Mouse (Mus musculus) embryo, embryonic 11 days (tissue): ENCODE results near the gene Vmn2r12.
"Not testable (repeated sequence)": the region's sequence is repeated elsewhere in the genome, so short reads cannot be mapped to it uniquely, and the experiment has no call there.

Experiments
- DNase-seq: peaks from one replicate; pipeline ENCODE4 v3.0.0-alpha.2; 2015

Vmn2r12 gene

DNA sequence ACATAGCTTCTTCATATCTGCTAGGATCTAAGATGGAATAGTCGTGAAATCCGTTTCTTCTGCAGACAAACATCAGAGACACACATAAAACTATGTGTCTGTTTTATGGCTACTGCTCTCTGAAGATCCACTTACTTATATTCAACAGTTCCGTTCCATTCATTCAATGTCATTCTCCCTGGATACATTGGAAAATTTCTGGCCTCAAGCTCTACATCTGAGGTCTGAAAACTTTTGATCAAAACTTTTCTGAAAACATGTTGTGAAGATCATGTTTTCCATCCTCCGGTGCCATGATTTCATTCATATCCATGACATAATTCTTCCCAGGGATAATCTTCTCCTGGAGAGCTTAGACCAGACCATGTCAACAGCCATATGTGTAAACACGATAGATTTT is at the start of gene Vmn2r12:
Vmn2r12 (minus strand) TSS at position 101 of the 400 bp plus-strand sequence.
- DNase-seq, result not testable (repeated sequence)

DNA sequence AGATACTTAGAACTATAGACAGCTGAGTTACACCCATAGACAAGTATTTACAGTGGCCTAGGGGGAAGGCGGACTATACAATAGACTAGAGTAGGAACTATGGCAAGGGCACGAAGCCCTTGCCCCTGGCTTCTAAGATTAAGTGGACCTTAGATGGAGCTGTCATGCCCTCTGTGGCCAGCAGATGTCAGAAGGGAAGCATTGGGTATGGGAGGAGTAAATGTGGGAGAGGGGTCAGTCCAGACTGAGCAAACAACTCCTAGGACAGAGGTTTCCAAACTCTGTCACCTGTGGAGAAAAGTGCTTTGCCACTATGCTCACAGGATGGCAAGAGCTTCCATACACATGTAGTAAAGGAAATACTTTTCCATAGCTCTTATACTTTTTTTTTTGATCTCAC is 41.8 kb upstream of the Vmn2r12 start:
- no peak for DNase-seq

DNA sequence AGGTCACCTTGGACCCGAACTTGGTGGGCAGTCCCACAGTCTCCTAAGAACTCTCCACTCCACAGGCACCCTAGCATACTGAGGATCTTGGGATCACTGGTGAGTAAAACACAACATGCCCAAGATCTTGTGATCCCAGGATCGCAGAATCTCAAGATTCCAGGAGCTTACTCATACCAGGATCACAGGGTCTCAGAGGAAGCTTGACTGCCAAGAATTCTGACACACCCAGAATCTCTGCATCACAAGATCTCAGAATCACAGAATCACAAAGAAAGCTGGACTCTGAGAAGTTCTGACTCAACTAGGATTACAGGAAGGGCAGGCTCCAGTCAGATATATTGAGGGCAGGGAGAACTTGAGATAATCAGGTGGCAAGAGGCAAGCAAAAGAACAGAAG is 39.0 kb upstream of the Vmn2r12 start:
- DNase-seq, result no peak

DNA sequence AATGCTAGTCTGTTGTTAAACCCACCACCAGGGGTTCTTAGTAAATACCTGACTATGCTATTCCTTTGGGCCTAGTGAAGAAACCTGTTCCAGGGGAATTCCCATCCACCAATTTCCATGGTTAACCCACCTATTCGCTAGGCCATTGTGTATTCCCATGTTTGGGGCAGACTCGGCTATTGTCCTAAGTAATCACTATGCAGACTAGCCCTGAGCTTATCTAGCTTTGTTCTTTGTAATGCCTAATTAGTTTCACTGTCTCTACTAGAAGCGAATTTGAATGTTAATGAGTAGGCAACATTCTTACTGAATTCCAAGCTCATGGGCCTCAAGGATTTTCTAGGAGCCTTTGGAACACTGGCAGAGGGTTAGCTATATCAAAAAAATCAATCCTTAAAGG is 1.3 kb downstream of the Vmn2r12 start:
- DNase-seq, result not testable (repeated sequence)

DNA sequence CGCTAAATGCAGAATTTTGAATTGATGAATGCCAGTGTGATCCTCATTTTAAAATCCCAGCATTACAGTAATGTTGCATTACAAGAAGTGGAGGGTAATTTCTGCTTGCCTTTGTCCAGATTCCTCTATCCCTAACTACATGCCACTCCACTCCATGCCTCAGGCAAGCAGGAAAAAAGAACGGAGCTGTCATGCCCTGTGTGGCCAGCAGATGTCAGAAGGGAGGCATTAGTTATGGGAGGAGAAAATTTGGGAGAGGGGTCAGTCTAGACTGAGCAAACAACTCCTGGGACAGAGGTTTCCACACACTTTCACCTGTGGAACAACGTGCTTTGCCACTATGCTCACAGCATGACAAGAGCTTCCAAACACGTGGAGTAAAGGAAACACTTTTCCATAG is 25.7 kb downstream of the Vmn2r12 start:
- DNase-seq, result not testable (repeated sequence)

DNA sequence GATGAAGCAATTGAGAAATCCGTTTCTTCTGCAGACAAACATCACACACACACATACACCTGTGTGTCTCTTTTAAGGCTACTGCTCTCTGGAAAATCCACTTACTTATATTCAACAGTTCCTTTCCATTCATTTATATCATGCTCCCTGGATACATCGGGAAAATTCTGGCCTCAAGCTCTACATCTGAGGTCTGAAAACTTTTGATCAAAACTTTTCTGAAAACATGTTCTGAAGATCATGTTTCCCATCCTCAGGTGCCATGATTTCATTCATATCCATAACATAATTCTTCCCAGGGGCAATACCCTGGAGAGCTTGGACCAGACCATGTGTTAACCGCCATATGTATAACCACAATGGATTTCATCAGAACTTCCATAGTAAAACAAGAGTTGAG is 38.3 kb downstream of the Vmn2r12 start, which contains the start of gene Vmn2r11:
Vmn2r11 (minus strand) TSS at position 101 of the 400 bp plus-strand sequence.
- not testable (repeated sequence) for DNase-seq

DNA sequence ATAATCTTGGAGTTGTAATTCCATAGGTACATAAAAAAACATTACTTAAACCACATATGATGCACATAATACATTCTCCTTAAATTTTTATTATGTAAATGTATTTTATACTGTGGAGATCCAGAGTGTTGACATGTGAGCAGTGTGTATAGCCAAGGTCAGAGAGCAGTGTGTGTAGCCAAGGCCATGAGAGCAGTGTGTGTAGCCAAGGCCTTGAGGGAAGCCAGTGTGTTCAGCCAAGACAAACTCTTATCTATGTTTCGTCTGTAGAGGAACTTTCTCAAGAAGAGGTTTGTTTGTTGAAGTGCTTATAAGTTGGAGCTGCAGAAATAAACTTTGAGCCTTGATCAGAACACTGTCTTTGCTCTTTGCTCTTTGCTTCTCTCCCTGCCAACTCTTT is 42.5 kb downstream of the Vmn2r12 start:
- no peak for DNase-seq
